Mouse (Mus musculus) ES-E14 (cell line): ENCODE measurements around the gene Hspb6.

ENCODE experiments used
- CHD2 ChIP-seq: IDR thresholded peaks from 2 replicates; pipeline ENCODE4 v1.6.1; 2014; ENCODE audit warnings: mild to moderate bottlenecking, low read depth, low read length, inconsistent platforms
- HCFC1 ChIP-seq: IDR thresholded peaks from 2 replicates; pipeline ENCODE4 v1.6.1; 2012; ENCODE audit warnings: low read length, inconsistent platforms, borderline replicate concordance; ENCODE audit not compliant: insufficient read depth
- MAFK ChIP-seq: IDR thresholded peaks from 2 replicates; pipeline ENCODE4 v1.6.1; 2014; ENCODE audit warnings: mild to moderate bottlenecking, low read depth, low read length, inconsistent platforms; ENCODE audit not compliant: insufficient read depth
- ZC3H11A ChIP-seq: IDR thresholded peaks from 2 replicates; pipeline ENCODE4 v1.6.1; 2012; ENCODE audit warnings: low read depth, mild to moderate bottlenecking, inconsistent platforms, low read length, borderline replicate concordance
- ZNF384 ChIP-seq: IDR thresholded peaks from 2 replicates; pipeline ENCODE4 v1.6.1; 2012; ENCODE audit warnings: low read depth, low read length, inconsistent platforms

DNA sequence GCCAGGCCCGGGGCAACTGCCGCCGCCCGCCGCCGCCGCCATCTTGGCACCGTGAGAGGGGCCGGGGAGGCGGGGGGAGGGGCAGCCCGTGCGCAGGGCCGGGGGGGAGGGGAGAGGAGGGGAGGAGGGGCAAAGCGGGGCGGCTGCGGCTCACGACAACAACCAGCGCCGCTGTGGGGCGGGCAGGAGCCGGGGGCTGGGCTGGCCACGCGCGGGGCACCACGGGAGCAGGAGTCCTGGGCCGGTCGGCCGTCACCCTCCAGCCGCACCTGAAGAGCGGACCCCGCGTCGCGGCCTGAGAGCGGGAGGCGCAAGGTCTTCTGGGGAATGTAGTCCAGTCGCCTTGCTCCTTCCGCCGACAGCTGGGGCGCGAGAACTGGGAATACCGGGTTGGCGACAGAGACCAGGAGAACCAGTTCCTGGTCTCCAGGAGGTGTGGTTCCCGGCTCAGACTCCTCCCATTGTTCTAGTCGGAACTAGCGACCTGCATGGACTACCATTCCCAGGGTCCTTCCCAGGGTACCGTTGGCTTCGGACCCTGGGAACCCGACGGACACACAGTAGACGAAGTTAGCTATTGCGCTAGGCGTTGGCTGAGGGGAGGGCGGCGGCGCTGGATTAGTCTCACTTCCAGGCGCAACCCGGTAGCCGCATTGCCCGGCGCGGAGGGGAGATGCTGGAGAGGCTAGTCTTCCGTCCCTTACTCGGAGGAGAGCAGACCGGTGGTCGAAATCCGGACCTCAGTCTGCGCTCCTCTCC, 36.9 kb downstream of the Hspb6 start, which contains the start of gene Kmt2b:
- TF ChIP-seq MAFK (no peak), ZC3H11A (no peak), CHD2 (peak; percentile 77), HCFC1 (peak; percentile 95), ZNF384 (no peak)
